Mouse (Mus musculus): ENCODE results near the gene Fat2.

Gene Fat2

GRCm38 (mm10) chr11:55336101-55336891 is at the start of gene Fat2:
Gene Fat2, minus strand, starts transcription at chr11:55336564.
- CTCF ChIA-PET: no interaction called here

- CTCF ChIA-PET: no interaction called here
These were observed 47.2 kb upstream of the Fat2 start for GRCm38 (mm10) chr11:55383463-55384045.

- CTCF ChIA-PET: no interaction called here
These were observed 44.5 kb upstream of the Fat2 start for GRCm38 (mm10) chr11:55380908-55381307.

GRCm38 (mm10) chr11:55378371-55378770 is 42.0 kb upstream of the Fat2 start:
- CTCF ChIA-PET: no interaction called here

GRCm38 (mm10) chr11:55373838-55374237 is 37.5 kb upstream of the Fat2 start:
- CTCF ChIA-PET: interaction anchor here (0.5 kb wide), 1 partner anchor 550 kb away, joined by 3 read pairs; no protein-coding TSS in a partner anchor

GRCm38 (mm10) chr11:55373373-55373772 is 37.0 kb upstream of the Fat2 start:
- CTCF ChIA-PET: no interaction called here

- CTCF ChIA-PET: no interaction called here
These were observed 35.6 kb upstream of the Fat2 start for GRCm38 (mm10) chr11:55372001-55372400.

- CTCF ChIA-PET: no interaction called here
These were observed 32.7 kb upstream of the Fat2 start for GRCm38 (mm10) chr11:55369093-55369471.

- CTCF ChIA-PET: no interaction called here
These were observed 32.2 kb upstream of the Fat2 start for GRCm38 (mm10) chr11:55368388-55369092.

- CTCF ChIA-PET: no interaction called here
These were observed 31.4 kb upstream of the Fat2 start for GRCm38 (mm10) chr11:55367783-55368182.

GRCm38 (mm10) chr11:55365840-55366239 is 29.5 kb upstream of the Fat2 start:
- CTCF ChIA-PET: no interaction called here

- CTCF ChIA-PET: no interaction called here
These were observed 28.9 kb upstream of the Fat2 start for GRCm38 (mm10) chr11:55365242-55365641.

- CTCF ChIA-PET: no interaction called here
These were observed 28.3 kb upstream of the Fat2 start for GRCm38 (mm10) chr11:55364662-55365061.

- CTCF ChIA-PET: interaction anchor here (0.6 kb wide), 1 partner anchor 52 kb away, joined by 8 read pairs; no protein-coding TSS in a partner anchor
These were observed 21.9 kb upstream of the Fat2 start for GRCm38 (mm10) chr11:55358094-55358783.

GRCm38 (mm10) chr11:55356846-55357245 is 20.5 kb upstream of the Fat2 start:
- CTCF ChIA-PET: no interaction called here

- CTCF ChIA-PET: no interaction called here
These were observed 5.6 kb upstream of the Fat2 start for GRCm38 (mm10) chr11:55341961-55342371.

- CTCF ChIA-PET: no interaction called here
These were observed 4.4 kb upstream of the Fat2 start for GRCm38 (mm10) chr11:55340789-55341188.

GRCm38 (mm10) chr11:55337032-55337769 is 837 bp upstream of the Fat2 start:
- CTCF ChIA-PET: no interaction called here

- CTCF ChIA-PET: no interaction called here
These were observed 869 bp downstream of the Fat2 start for GRCm38 (mm10) chr11:55335314-55336076.

GRCm38 (mm10) chr11:55334545-55334944 is 1.8 kb downstream of the Fat2 start:
- CTCF ChIA-PET: no interaction called here

GRCm38 (mm10) chr11:55334063-55334462 is 2.3 kb downstream of the Fat2 start:
- CTCF ChIA-PET: no interaction called here

Measured in spleen, embryonic (tissue).